Mouse (Mus musculus) intestine, postnatal 0 days (tissue): Measurements from ENCODE around the gene Ric3. TPM values are rescaled to one million over a fixed set of nuclear protein-coding genes. Genes with fewer than 3 reads are reported as not detected.
"Not testable (repeated sequence)": the region's sequence is repeated elsewhere in the genome, so short reads cannot be mapped to it uniquely, and the experiment has no call there.

ENCODE experiments used
- ATAC-seq: fragments of 200-750 bp; cut with Nextera tagmentation; 2 replicates; pipeline ENCODE4 v1.8.0; 2017; ENCODE audit warnings: mild to moderate bottlenecking, moderate TSS enrichment, moderate library complexity
- H3K27ac ChIP-seq: fragments of 300-500 bp; sonication (generic); 2 replicates; pipeline ENCODE4 v1.5.1; 2014; ENCODE audit warnings: mild to moderate bottlenecking, low read depth, low read length, moderate library complexity
- H3K27me3 ChIP-seq: fragments of 300-500 bp; sonication (generic); replicated peaks from 2 replicates; pipeline ENCODE4 v1.6.1; 2014; ENCODE audit warnings: low read length, mixed read lengths; ENCODE audit not compliant: control insufficient read depth, insufficient read depth
- H3K36me3 ChIP-seq: fragments of 300-500 bp; sonication (generic); 2 replicates; pipeline ENCODE4 v1.6.1; 2014; ENCODE audit warnings: mild to moderate bottlenecking, moderate library complexity; ENCODE audit not compliant: control insufficient read depth, insufficient read depth
- H3K4me1 ChIP-seq: fragments of 300-500 bp; sonication (generic); replicated peaks from 2 replicates; pipeline ENCODE4 v1.6.1; 2014; ENCODE audit warnings: antibody characterized with exemption, low read length, mixed read lengths; ENCODE audit not compliant: control insufficient read depth, insufficient read depth
- H3K4me2 ChIP-seq: fragments of 300-500 bp; sonication (generic); replicated peaks from 2 replicates; pipeline ENCODE4 v1.6.1; 2014; ENCODE audit warnings: low read depth, mild to moderate bottlenecking, moderate library complexity
- H3K4me3 ChIP-seq: fragments of 300-500 bp; sonication (generic); 2 replicates; pipeline ENCODE4 v1.5.1; 2014; ENCODE audit warnings: low read depth, low read length
- H3K9ac ChIP-seq: fragments of 300-500 bp; sonication (generic); 2 replicates; pipeline ENCODE4 v1.6.1; 2014; ENCODE audit warnings: mild to moderate bottlenecking, low read depth, low read length
- H3K9me3 ChIP-seq: fragments of 300-500 bp; sonication (generic); 2 replicates; pipeline ENCODE4 v1.6.1; 2016; ENCODE audit warnings: mixed run types; ENCODE audit not compliant: control insufficient read depth
- CTCF ChIP-seq: sonication (generic); IDR thresholded peaks from 2 replicates; pipeline ENCODE4 v1.5.1; 2016; ENCODE audit warnings: low read depth, mild to moderate bottlenecking, control low read depth, antibody characterized with exemption, moderate library complexity
- WGBS: fragments of 180-500 bp; shearing (Covaris S2); extraction: QIAGEN DNeasy Blood & Tissue Kit; methylation state at CpG from one replicate; pipeline ENCODE4 v1.1.7; 2014; 5-methylcytosine and 5-hydroxymethylcytosine counted together
- polyA plus RNA-seq: library from polyadenylated mRNA; unstranded; fragments of >200 nt; fragmentation: Nextera tagmentation; extraction: Ambion mirVana; gene quantifications from 2 replicates; pipeline ENCODE4 v1.2.1, GENCODE M21; 2015

Gene Ric3
- polyA plus RNA-seq, 1 experiment from 2014 or later, result 1.0 TPM

DNA sequence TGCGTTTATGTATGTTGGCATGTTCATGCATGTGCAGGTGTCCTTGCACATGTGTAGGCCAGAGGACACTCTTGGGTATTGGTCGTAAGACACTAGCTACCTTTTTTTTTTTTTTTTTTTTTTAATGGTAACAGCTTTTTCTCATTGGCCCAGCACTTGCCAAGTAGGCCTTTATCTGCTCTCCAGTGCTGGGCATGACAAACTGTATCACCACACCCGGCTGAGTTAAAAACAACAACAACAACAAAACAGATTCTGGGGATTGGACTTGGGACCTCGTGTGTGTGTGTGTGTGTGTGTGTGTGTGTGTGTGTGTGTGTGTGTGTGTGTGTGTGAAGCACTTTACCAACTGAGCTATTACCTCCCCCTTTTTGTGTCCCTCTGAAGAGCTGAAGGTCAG is 13.5 kb upstream of the Ric3 start:
- H3K9ac ChIP-seq, result no peak overlapping the region
- no peak for TF ChIP-seq CTCF
- H3K4me2 ChIP-seq, result no peak overlapping the region
- no peaks in the 10 kb centered on the region for H3K36me3 ChIP-seq
- H3K27ac ChIP-seq, result no peak overlapping the region
- H3K4me3 ChIP-seq, result no peak overlapping the region
- H3K4me1 ChIP-seq, result no peaks in the 10 kb centered on the region
- no peaks in the 10 kb centered on the region for H3K9me3 ChIP-seq
- ATAC-seq, result no peak
- 75% methylated on average over 4 of the region's 4 CpGs for WGBS
- no peaks in the 10 kb centered on the region for H3K27me3 ChIP-seq

- H3K9ac ChIP-seq, result no peak overlapping the region
- no peaks in the 10 kb centered on the region for H3K4me1 ChIP-seq
- TF ChIP-seq CTCF, result no peak
- no peak overlapping the region for H3K4me3 ChIP-seq
- no peaks in the 10 kb centered on the region for H3K9me3 ChIP-seq
- no peak overlapping the region for H3K27ac ChIP-seq
- WGBS, result 85% methylated on average over 7 of the region's 7 CpGs
- ATAC-seq, result no peak
- H3K4me2 ChIP-seq, result no peak overlapping the region
- H3K36me3 ChIP-seq, result no peaks in the 10 kb centered on the region
- no peaks in the 10 kb centered on the region for H3K27me3 ChIP-seq
Observed at GRCm38 (mm10) chr7:109094294-109094693, 11.2 kb upstream of the Ric3 start.

- 77% methylated on average over 2 of the region's 2 CpGs for WGBS
- H3K4me1 ChIP-seq, H3K9me3 ChIP-seq, H3K4me3 ChIP-seq, H3K27ac ChIP-seq, H3K36me3 ChIP-seq, H3K27me3 ChIP-seq, ATAC-seq, H3K9ac ChIP-seq, H3K4me2 ChIP-seq: not testable (repeated sequence)
Observed at GRCm38 (mm10) chr7:109091316-109091715, 8.2 kb upstream of the Ric3 start.

- no peak overlapping the region for H3K9ac ChIP-seq
- whole genome bisulfite sequencing, result 0% methylated on average over 2 of the region's 2 CpGs
- no peak for ATAC-seq
- H3K4me2 ChIP-seq, result no peak overlapping the region
- TF ChIP-seq CTCF, result no peak
- H3K9me3 ChIP-seq, result no peaks in the 10 kb centered on the region
- H3K4me3 ChIP-seq, result no peak overlapping the region
- H3K36me3 ChIP-seq, result no peaks in the 10 kb centered on the region
- no peak overlapping the region for H3K27ac ChIP-seq
- H3K27me3 ChIP-seq, result peaks cover 16% of the 10 kb centered on the region; the same call in 1 of the 2 replicates
- H3K4me1 ChIP-seq, result 0 out of 2 replicates have a peak, but pooled peaks cover 3% of the 10 kb centered on the region
Observed at GRCm38 (mm10) chr7:109086946-109087345, 3.8 kb upstream of the Ric3 start.

GRCm38 (mm10) chr7:109083813-109084184 is 668 bp upstream of the Ric3 start:
- H3K4me1 ChIP-seq, result 0 out of 2 replicates have a peak, but pooled peaks cover 3% of the 10 kb centered on the region
- H3K9me3 ChIP-seq, result no peaks in the 10 kb centered on the region
- H3K4me3 ChIP-seq, result no peak overlapping the region
- no peak overlapping the region for H3K9ac ChIP-seq
- TF ChIP-seq CTCF, result no peak
- no peak overlapping the region for H3K27ac ChIP-seq
- H3K4me2 ChIP-seq, result no peak overlapping the region
- ATAC-seq, result no peak
- H3K36me3 ChIP-seq, result no peaks in the 10 kb centered on the region
- whole genome bisulfite sequencing, result 73% methylated on average over 4 of the region's 4 CpGs
- peaks cover 19% of the 10 kb centered on the region; the same call in 1 of the 2 replicates for H3K27me3 ChIP-seq

- no peaks in the 10 kb centered on the region for H3K9me3 ChIP-seq
- H3K36me3 ChIP-seq, result no peaks in the 10 kb centered on the region
- ATAC-seq, result no peak
- H3K4me1 ChIP-seq, result 0 out of 2 replicates have a peak, but pooled peaks cover 3% of the 10 kb centered on the region
- WGBS, result 22% methylated on average over 12 of the region's 12 CpGs
- TF ChIP-seq CTCF, result no peak
- H3K9ac ChIP-seq, result no peak overlapping the region
- H3K27ac ChIP-seq, result no peak overlapping the region
- peak overlapping the region; percentile 40 for H3K4me3 ChIP-seq
- peaks cover 19% of the 10 kb centered on the region; the same call in 1 of the 2 replicates for H3K27me3 ChIP-seq
- peak overlapping the region; percentile 67 for H3K4me2 ChIP-seq
Observed at GRCm38 (mm10) chr7:109082269-109083112, 640 bp downstream of the Ric3 start.
